Mouse (Mus musculus): ENCODE measurements at regions not wholly inside any gene's neighbourhood (a gene's known extent, or its start where the extent isn't known, plus 50 kb on each side); places are given as distances from the start of the nearest gene placed in this dataset.

DNA sequence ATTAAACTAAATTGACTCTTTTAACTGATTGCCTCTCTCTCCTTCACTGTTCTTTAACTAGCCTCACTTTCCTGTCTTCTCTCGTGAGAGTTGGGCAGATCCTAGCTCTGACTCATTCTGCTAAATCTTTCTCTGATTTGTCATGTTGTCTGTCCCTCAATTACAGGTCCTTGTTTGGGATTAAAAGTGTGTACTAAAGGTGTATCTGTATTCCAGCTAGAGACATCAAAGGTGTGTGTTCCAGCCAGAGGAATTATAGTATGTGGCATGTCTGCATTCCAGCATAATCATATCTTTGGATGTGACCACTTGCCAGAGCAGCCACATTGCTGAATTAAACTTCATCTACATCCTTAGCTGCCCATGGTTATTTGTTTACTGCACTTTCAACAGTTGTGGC lies 167.5 kb upstream of the Fam83b start:
- ATAC-seq, result no peak
- 50% methylated on average over 1 of the region's 1 CpGs for WGBS
- no peak overlapping the region for H3K4me3 ChIP-seq (ENCODE audit: low read length)
- H3K9me3 ChIP-seq (ENCODE audit: control insufficient read depth, low read length), result no peaks in the 10 kb centered on the region
- no peaks in the 10 kb centered on the region for H3K27me3 ChIP-seq (replicated peaks; ENCODE audit: control insufficient read depth, insufficient read depth, low read length)
- no peaks in the 10 kb centered on the region for H3K4me1 ChIP-seq (ENCODE audit: control insufficient read depth, insufficient read depth, low read length)
- no peak overlapping the region for H3K27ac ChIP-seq (ENCODE audit: low read length)
- no peaks in the 10 kb centered on the region for H3K36me3 ChIP-seq (ENCODE audit: control insufficient read depth, insufficient read depth, low read length)
- no peak overlapping the region for H3K9ac ChIP-seq (ENCODE audit: low read depth, low read length)
- no peak overlapping the region for H3K4me2 ChIP-seq (ENCODE audit: low read depth, low read length)

GRCm38 (mm10) chr9:76733812-76734211 lies 166.9 kb upstream of the Fam83b start:
- Histone ChIP-seq H3K36me3 (ENCODE audit: control insufficient read depth, insufficient read depth, low read length) (no peaks in the 10 kb centered on the region), H3K4me3 (ENCODE audit: low read length) (no peak overlapping the region), H3K9ac (ENCODE audit: low read depth, low read length) (no peak overlapping the region), H3K4me1 (ENCODE audit: control insufficient read depth, insufficient read depth, low read length) (no peaks in the 10 kb centered on the region), H3K9me3 (ENCODE audit: control insufficient read depth, low read length) (no peaks in the 10 kb centered on the region), H3K27ac (ENCODE audit: low read length) (no peak overlapping the region), H3K4me2 (ENCODE audit: low read depth, low read length) (no peak overlapping the region), H3K27me3 (replicated peaks; ENCODE audit: control insufficient read depth, insufficient read depth, low read length) (no peaks in the 10 kb centered on the region)
- ATAC-seq, result no peak

DNA sequence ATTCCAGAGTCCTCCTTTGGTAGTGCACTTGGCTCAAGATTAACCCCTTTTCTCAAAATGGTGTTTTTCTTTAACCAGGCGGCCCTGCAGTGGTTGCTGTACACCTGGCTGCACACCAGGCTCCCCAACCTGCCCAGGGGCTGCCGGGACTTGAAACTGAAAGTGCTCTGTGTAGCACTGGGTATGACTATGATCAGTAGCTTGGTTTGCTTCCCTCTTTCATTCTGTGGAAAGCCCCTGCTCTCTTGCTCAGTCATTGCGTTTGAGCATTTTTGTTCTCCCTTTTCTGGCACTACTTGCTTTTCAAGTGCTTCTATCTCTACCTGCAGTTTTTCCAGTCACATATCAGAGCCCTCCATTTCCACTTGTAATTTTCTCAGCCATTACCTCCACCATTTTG lies 156.0 kb upstream of the Fam83b start:
- WGBS, result 76% methylated on average over 3 of the region's 3 CpGs
- Histone ChIP-seq H3K27ac (ENCODE audit: low read length) (no peak overlapping the region), H3K36me3 (ENCODE audit: control insufficient read depth, insufficient read depth, low read length) (no peaks in the 10 kb centered on the region), H3K4me1 (ENCODE audit: control insufficient read depth, insufficient read depth, low read length) (no peaks in the 10 kb centered on the region), H3K27me3 (replicated peaks; ENCODE audit: control insufficient read depth, insufficient read depth, low read length) (no peaks in the 10 kb centered on the region), H3K4me3 (ENCODE audit: low read length) (no peak overlapping the region), H3K9ac (ENCODE audit: low read depth, low read length) (no peak overlapping the region), H3K4me2 (ENCODE audit: low read depth, low read length) (no peak overlapping the region), H3K9me3 (ENCODE audit: control insufficient read depth, low read length) (no peaks in the 10 kb centered on the region)
- no peak for ATAC-seq

GRCm38 (mm10) chr9:76715852-76716251 lies 148.9 kb upstream of the Fam83b start:
- no peak for ATAC-seq
- whole genome bisulfite sequencing, result 86% methylated on average over 1 of the region's 1 CpGs
- no peaks in the 10 kb centered on the region for H3K27me3 ChIP-seq (replicated peaks; ENCODE audit: control insufficient read depth, insufficient read depth, low read length)
- H3K36me3 ChIP-seq (ENCODE audit: control insufficient read depth, insufficient read depth, low read length), result no peaks in the 10 kb centered on the region
- no peak overlapping the region for H3K9ac ChIP-seq (ENCODE audit: low read depth, low read length)
- no peak overlapping the region for H3K4me2 ChIP-seq (ENCODE audit: low read depth, low read length)
- no peaks in the 10 kb centered on the region for H3K4me1 ChIP-seq (ENCODE audit: control insufficient read depth, insufficient read depth, low read length)
- H3K27ac ChIP-seq (ENCODE audit: low read length), result no peak overlapping the region
- no peak overlapping the region for H3K4me3 ChIP-seq (ENCODE audit: low read length)
- H3K9me3 ChIP-seq (ENCODE audit: control insufficient read depth, low read length), result no peaks in the 10 kb centered on the region

DNA sequence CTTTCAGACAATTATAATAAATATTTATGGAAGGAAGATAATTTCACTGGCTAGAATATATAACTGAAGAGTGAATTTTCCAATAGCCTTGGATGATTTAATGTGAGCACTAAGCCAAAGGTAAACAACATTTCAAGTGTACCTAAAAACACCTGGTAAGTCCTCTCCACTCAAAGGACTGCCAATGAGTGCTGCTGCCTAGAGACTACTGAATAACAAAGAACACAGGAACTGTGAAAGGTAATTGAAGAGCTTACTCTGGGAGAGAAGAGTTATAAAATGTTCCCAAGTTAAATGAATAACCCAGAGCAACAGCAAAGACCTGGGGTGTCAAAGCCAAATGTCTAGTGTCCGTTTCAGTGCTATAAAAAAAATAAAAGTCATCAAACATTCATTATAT lies 139.5 kb upstream of the Fam83b start:
- no peaks in the 10 kb centered on the region for H3K36me3 ChIP-seq (ENCODE audit: control insufficient read depth, insufficient read depth, low read length)

DNA sequence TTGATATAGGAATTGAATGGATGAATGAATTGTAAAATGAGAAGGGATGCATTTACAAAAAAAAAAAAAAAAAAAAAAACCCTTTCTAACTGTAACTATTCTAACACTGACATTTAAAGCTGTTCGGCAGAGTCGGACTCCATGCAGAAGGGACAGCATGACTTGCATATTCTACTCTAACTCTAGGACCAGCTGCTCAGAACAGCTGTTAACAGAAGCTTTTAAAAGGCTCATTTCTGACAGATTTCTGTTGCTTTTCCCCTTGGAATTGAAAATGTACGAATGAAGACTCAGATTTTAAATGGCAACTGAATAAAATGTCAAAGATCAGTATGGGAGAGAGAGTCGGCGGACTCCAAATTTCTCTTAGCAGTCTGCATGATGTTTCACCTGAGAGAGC lies 138.9 kb upstream of the Fam83b start:
- Histone ChIP-seq H3K9ac (ENCODE audit: low read depth, low read length) (no peak overlapping the region), H3K4me3 (ENCODE audit: low read length) (no peak overlapping the region), H3K36me3 (ENCODE audit: control insufficient read depth, insufficient read depth, low read length) (no peaks in the 10 kb centered on the region), H3K4me1 (ENCODE audit: control insufficient read depth, insufficient read depth, low read length) (no peaks in the 10 kb centered on the region), H3K27ac (ENCODE audit: low read length) (no peak overlapping the region), H3K9me3 (ENCODE audit: control insufficient read depth, low read length) (no peaks in the 10 kb centered on the region), H3K4me2 (ENCODE audit: low read depth, low read length) (no peak overlapping the region), H3K27me3 (replicated peaks; ENCODE audit: control insufficient read depth, insufficient read depth, low read length) (no peaks in the 10 kb centered on the region)
- WGBS, result 80% methylated on average over 5 of the region's 5 CpGs
- no peak for ATAC-seq

More for the DNA sequence above, 139.5 kb upstream of the Fam83b start:
- Histone ChIP-seq H3K4me2 (ENCODE audit: low read depth, low read length) (no peak overlapping the region), H3K4me3 (ENCODE audit: low read length) (no peak overlapping the region), H3K4me1 (ENCODE audit: control insufficient read depth, insufficient read depth, low read length) (no peaks in the 10 kb centered on the region), H3K9ac (ENCODE audit: low read depth, low read length) (no peak overlapping the region), H3K27me3 (replicated peaks; ENCODE audit: control insufficient read depth, insufficient read depth, low read length) (no peaks in the 10 kb centered on the region), H3K27ac (ENCODE audit: low read length) (no peak overlapping the region), H3K9me3 (ENCODE audit: control insufficient read depth, low read length) (no peaks in the 10 kb centered on the region)
- 38% methylated on average over 1 of the region's 1 CpGs for WGBS
- ATAC-seq, result no peak

- Histone ChIP-seq H3K4me2 (ENCODE audit: low read depth, low read length) (no peak overlapping the region), H3K27ac (ENCODE audit: low read length) (no peak overlapping the region), H3K9ac (ENCODE audit: low read depth, low read length) (no peak overlapping the region), H3K4me3 (ENCODE audit: low read length) (no peak overlapping the region), H3K27me3 (replicated peaks; ENCODE audit: control insufficient read depth, insufficient read depth, low read length) (no peaks in the 10 kb centered on the region), H3K4me1 (ENCODE audit: control insufficient read depth, insufficient read depth, low read length) (no peaks in the 10 kb centered on the region), H3K36me3 (ENCODE audit: control insufficient read depth, insufficient read depth, low read length) (no peaks in the 10 kb centered on the region), H3K9me3 (ENCODE audit: control insufficient read depth, low read length) (no peaks in the 10 kb centered on the region)
- peak; percentile 93 for ATAC-seq
- 43% methylated on average over 4 of the region's 4 CpGs for WGBS
Observed at GRCm38 (mm10) chr9:76695547-76695946, 128.6 kb upstream of the Fam83b start.

DNA sequence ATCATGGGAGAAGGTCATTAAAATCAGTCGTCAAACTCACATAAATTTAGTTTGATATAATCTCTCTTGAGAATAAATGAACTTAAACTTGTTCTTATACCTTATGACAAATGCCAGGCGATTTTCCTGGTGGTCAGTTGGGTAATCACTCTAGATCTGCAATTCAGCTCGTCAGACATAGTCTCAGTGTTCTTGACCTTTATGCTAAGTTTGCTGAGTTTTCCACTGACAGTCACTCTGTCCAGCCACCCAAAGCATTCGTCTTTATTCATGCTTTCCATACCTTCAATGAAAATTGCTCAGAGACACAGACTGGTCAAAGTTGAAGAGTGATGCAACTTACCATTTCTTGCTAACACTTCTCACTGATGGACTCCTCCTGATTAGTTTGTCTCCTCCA lies 126.1 kb upstream of the Fam83b start:
- Histone ChIP-seq H3K36me3 (ENCODE audit: control insufficient read depth, insufficient read depth, low read length) (no peaks in the 10 kb centered on the region), H3K4me3 (ENCODE audit: low read length) (no peak overlapping the region), H3K27ac (ENCODE audit: low read length) (no peak overlapping the region), H3K4me2 (ENCODE audit: low read depth, low read length) (no peak overlapping the region), H3K4me1 (ENCODE audit: control insufficient read depth, insufficient read depth, low read length) (no peaks in the 10 kb centered on the region), H3K9me3 (ENCODE audit: control insufficient read depth, low read length) (no peaks in the 10 kb centered on the region), H3K9ac (ENCODE audit: low read depth, low read length) (no peak overlapping the region), H3K27me3 (replicated peaks; ENCODE audit: control insufficient read depth, insufficient read depth, low read length) (no peaks in the 10 kb centered on the region)
- 74% methylated on average over 4 of the region's 4 CpGs for whole genome bisulfite sequencing
- no peak for ATAC-seq

DNA sequence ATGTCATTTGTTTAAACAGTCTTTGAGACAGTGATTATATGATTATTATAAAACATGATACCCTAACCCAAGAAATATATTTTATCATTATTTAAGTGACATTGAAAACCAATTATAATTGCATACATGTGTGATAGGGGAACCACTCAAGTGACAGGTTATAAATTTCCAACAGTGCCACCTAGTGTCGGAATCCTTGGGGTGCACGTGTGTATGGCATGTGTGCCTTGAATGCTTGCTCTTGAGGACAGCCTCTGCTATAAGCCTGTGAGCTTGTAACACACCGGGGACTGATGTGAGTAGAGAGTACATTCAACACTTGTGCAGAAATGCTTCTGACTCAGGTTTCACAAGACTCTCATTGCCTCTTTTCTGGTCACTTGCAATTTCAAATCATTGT lies 93.9 kb upstream of the Fam83b start:
- Histone ChIP-seq H3K27ac (ENCODE audit: low read length) (no peak overlapping the region), H3K4me2 (ENCODE audit: low read depth, low read length) (no peak overlapping the region), H3K9ac (ENCODE audit: low read depth, low read length) (no peak overlapping the region), H3K4me1 (ENCODE audit: control insufficient read depth, insufficient read depth, low read length) (no peaks in the 10 kb centered on the region), H3K9me3 (ENCODE audit: control insufficient read depth, low read length) (no peaks in the 10 kb centered on the region), H3K27me3 (replicated peaks; ENCODE audit: control insufficient read depth, insufficient read depth, low read length) (no peaks in the 10 kb centered on the region), H3K36me3 (ENCODE audit: control insufficient read depth, insufficient read depth, low read length) (no peaks in the 10 kb centered on the region), H3K4me3 (ENCODE audit: low read length) (no peak overlapping the region)
- peak; percentile 76 for ATAC-seq
- WGBS, result 31% methylated on average over 3 of the region's 3 CpGs

DNA sequence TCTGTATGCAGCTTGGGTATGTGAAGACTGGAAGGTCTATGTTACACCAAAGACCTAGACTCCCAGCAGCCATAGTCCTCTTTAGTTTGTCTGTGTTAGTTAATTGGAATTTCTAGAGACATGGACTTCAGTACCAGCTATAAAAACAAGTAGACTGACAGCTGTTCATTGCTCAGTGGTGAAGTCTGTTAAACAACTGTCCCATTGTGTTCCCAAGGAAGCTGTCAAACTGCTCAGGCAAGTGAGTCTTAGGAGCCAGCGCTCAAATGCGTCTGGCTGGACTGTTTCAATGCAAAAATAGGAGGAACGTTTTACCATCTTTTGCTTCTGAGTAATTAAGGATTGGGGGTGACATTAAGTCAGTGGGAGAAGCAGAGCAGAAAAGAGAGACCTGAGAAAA lies 92.9 kb upstream of the Fam83b start:
- WGBS, result 25% methylated on average over 3 of the region's 3 CpGs
- no peaks in the 10 kb centered on the region for H3K4me1 ChIP-seq (ENCODE audit: control insufficient read depth, insufficient read depth, low read length)
- H3K4me3 ChIP-seq (ENCODE audit: low read length), result no peak overlapping the region
- H3K9me3 ChIP-seq (ENCODE audit: control insufficient read depth, low read length), result no peaks in the 10 kb centered on the region
- no peak overlapping the region for H3K27ac ChIP-seq (ENCODE audit: low read length)
- peak; percentile 89 for ATAC-seq
- H3K36me3 ChIP-seq (ENCODE audit: control insufficient read depth, insufficient read depth, low read length), result no peaks in the 10 kb centered on the region
- H3K4me2 ChIP-seq (ENCODE audit: low read depth, low read length), result no peak overlapping the region
- no peaks in the 10 kb centered on the region for H3K27me3 ChIP-seq (replicated peaks; ENCODE audit: control insufficient read depth, insufficient read depth, low read length)
- no peak overlapping the region for H3K9ac ChIP-seq (ENCODE audit: low read depth, low read length)

All from intestine, embryonic 16.5 days (tissue).